Mouse (Mus musculus): Measurements from ENCODE around the gene Cdh26. TPM values are rescaled to one million over a fixed set of nuclear protein-coding genes. Genes with fewer than 3 reads are reported as not detected.
A peak's percentile ranks its signal among the peaks of the same experiment; 100 is the strongest.

Gene Cdh26
- total RNA-seq, 2 experiments from 2014 or later, result 0.11 TPM; not detected in 1

GRCm38 (mm10) chr2:178502469-178502868, 72.1 kb downstream of the Cdh26 start:
- intact Hi-C loops (cut with DNase I), result no loop called here
- no peak for DNase-seq

- intact Hi-C loops (cut with DNase I), result loop anchor here (5.0 kb wide), 3 partner anchors 79 to 1366 kb away; no protein-coding TSS in a partner anchor
- no peak for DNase-seq
These were observed 75.7 kb downstream of the Cdh26 start for GRCm38 (mm10) chr2:178506056-178506455.

- peak; percentile 77 to 85 for DNase-seq
- intact Hi-C loops (cut with DNase I), result loop anchor here (1.0 to 5.0 kb wide), 4 partner anchors 80 to 1365 kb away; no protein-coding TSS in a partner anchor
These were observed 77.2 kb downstream of the Cdh26 start for GRCm38 (mm10) chr2:178507379-178508014.

- intact Hi-C loops (cut with DNase I), result loop anchor here (5.0 kb wide), 3 partner anchors 81 to 1364 kb away; no protein-coding TSS in a partner anchor
- DNase-seq, result no peak
These were observed 77.9 kb downstream of the Cdh26 start for GRCm38 (mm10) chr2:178508279-178508678.

- intact Hi-C loops (cut with DNase I), result no loop called here
- DNase-seq, result no peak
These were observed 82.7 kb downstream of the Cdh26 start for GRCm38 (mm10) chr2:178513043-178513442.

- no peak for DNase-seq
- intact Hi-C loops (cut with DNase I), result no loop called here
These were observed 83.3 kb downstream of the Cdh26 start for GRCm38 (mm10) chr2:178513636-178514071.

GRCm38 (mm10) chr2:178516421-178516820, 86.1 kb downstream of the Cdh26 start:
- no peak for DNase-seq
- intact Hi-C loops (cut with DNase I), result no loop called here

- no peak for DNase-seq
- intact Hi-C loops (cut with DNase I), result no loop called here
These were observed 86.6 kb downstream of the Cdh26 start for GRCm38 (mm10) chr2:178516941-178517340.

GRCm38 (mm10) chr2:178519321-178519720, 89.0 kb downstream of the Cdh26 start:
- intact Hi-C loops (cut with DNase I), result no loop called here
- no peak for DNase-seq

GRCm38 (mm10) chr2:178520216-178520615, 89.9 kb downstream of the Cdh26 start:
- DNase-seq, result no peak
- intact Hi-C loops (cut with DNase I), result no loop called here

GRCm38 (mm10) chr2:178522331-178522730, 92.0 kb downstream of the Cdh26 start:
- no peak for DNase-seq
- intact Hi-C loops (cut with DNase I), result no loop called here

- no peak for DNase-seq
These were observed 92.5 kb downstream of the Cdh26 start for GRCm38 (mm10) chr2:178522786-178523185.

GRCm38 (mm10) chr2:178526776-178527175, 96.4 kb downstream of the Cdh26 start:
- no peak for DNase-seq
- intact Hi-C loops (cut with DNase I), result no loop called here

More at GRCm38 (mm10) chr2:178522786-178523185, 92.5 kb downstream of the Cdh26 start:
- intact Hi-C loops (cut with DNase I), result no loop called here

GRCm38 (mm10) chr2:178531226-178531625, 100.9 kb downstream of the Cdh26 start:
- intact Hi-C loops (cut with DNase I), result no loop called here
- DNase-seq, result no peak

- intact Hi-C loops (cut with DNase I), result no loop called here
- no peak for DNase-seq
These were observed 106.2 kb downstream of the Cdh26 start for GRCm38 (mm10) chr2:178536574-178536973.

Other genes with a start within 250 kb of the Cdh26 start
- gene Sycp2, start 22.8 kb upstream of the Cdh26 start, total RNA-seq (2021), result 1 to 10 TPM in 1 of 2 experiments, under 1 TPM in 1; 0.49 to 1.7 TPM
- gene Ppp1r3d, start 16.1 kb upstream of the Cdh26 start, total RNA-seq (2021), result 10 to 100 TPM; 15.3 to 17.9 TPM
- 10 to 100 TPM in 1 of 2 experiments, 1 to 10 TPM in 1; 9.6 to 13.3 TPM for gene Fam217b, start 16.0 kb upstream of the Cdh26 start, total RNA-seq (2021)

Data from heart, postnatal 36 days (tissue).